Mouse (Mus musculus) Muller cell, postnatal 12 days (primary cell): Measurements from ENCODE around the gene Zmat3.

Source experiments
- DNase-seq: peaks from one replicate; pipeline ENCODE4 v3.0.0-alpha.2; 2015; ENCODE audit errors: inconsistent ontology term

Zmat3 gene

DNA sequence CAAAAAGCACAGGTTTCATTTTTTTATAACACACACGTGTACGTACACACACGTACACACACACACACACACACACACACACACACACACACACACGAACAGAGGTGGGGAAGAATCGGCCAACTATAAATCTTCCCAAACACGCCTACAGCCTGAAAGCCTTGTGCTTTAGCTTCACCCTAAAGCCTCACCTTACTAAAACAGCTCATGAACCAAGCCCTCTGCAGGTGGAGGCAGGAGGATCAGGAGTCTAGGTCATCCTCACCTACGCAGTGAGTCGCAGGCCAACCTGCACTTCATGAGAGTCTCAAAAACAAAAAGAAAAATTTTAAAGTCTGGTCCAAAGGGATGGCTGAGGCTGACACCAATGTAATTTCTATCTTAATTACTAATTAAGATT, 6.7 kb upstream of the Zmat3 start:
- DNase-seq = no peak

DNA sequence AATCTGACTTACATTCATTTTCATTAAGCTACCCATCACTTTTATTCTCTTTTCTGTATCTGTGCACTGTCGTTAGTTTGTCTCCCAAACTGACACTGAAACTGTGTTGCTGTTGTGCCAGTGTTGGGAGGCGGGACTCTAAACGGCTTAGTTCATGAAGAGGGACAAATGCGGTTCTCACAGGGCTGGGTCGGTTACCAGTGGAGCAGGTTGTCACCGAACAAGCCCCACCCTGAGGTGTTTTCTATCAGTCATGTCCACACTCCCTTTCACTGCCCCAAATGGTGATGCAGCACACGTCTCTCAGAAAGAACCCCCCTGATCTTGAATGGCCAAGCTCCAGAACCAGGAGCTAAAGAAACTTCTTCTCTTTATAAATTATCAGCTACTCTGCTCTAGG, 6.1 kb upstream of the Zmat3 start:
- no peak for DNase-seq

DNA sequence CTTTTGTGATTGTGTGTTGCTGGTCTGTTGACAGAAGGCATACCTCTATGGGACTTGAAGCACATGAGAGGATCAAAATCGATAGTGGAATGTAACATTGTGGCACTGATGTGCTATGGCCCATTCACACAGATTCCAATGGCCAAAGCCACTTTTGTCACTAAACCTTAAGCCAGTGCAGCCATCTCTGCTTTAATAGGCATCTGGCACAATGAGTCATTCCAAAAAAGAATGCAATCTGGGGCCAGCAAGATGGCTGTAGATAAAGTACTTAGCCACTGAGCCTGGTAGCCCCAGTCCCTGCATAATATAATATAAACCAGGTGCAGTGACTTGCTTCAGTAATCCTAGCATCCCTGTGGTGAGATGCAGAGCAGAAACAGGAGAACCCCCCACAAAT, 1.7 kb upstream of the Zmat3 start:
- DNase-seq = peak; percentile 71

DNA sequence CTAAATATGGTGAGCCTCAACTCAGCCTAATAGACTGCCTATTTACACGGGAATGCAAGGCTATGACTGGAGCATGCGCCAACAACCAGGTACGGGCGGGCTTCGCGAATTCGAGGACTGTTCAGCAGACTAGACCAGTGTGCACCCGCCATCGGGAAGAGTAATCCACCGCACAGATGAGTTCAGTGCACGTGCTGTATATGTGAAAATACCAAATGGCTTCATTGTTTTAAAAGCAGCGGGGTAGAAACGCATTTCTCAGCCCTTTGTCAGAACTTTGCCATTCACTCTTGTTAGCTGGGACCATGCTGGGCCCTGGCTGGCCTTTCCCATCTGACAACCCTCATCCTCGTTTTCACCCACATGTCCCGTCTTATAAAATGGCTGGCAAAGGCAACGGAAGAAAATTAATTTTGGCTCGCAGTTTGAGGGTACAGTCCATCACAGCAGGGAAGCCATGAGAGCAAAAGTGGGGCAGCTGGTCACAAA, 476 bp upstream of the Zmat3 start:
- peak; percentile 71 for DNase-seq

DNA sequence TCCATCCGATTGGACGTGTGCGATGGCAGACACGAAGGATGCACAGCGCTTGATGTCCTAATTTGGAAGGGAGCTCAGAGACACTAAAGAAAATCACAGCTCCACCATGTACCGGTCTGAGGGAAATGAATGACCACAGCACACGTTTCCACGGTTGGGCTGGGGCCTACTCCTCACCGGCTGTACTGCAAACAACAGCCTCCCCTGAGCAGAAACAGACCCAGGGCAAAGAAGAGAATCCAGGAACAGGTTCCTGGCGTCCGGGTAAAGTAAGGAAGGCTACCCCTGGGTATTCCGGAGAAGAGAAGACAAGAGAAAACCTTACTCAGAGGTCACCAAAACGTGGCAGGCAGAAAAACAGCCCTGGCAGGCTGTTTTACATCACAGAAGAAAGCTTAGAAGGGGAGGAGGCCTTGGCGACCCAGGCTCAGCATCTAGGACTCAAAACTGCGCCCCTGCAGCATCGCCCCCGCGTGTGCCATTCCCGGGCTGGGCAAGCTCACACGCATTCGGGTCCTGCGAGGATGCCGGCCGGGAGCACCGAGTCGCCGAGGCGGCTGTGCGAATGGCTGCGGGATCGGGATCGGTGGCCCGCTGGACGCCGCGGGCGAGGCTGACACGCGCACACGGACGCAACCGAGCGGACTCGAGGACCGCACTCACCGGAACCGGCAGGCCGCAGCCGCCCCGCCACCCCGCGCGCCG, 821 bp downstream of the Zmat3 start:
- DNase-seq = peak; percentile 62

DNA sequence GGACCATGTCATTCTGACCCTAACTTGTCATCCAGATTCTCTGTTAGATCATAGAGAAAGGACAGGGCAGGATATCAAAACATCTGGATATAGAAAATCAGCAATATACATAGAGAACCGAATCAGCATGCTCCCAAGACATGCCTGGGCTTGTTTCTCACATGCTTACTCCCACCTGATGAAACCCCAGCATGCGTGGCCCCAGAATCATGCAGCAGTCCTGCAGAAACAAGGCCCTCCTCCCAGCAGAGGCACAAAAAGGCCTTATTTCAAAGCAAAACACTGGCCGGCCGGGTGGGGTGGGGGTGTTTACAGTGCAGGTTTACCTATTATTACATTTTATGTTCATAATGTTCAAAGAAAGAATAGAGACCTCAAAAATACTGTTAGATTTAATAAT, 1.6 kb downstream of the Zmat3 start:
- DNase-seq = peak; percentile 64

DNA sequence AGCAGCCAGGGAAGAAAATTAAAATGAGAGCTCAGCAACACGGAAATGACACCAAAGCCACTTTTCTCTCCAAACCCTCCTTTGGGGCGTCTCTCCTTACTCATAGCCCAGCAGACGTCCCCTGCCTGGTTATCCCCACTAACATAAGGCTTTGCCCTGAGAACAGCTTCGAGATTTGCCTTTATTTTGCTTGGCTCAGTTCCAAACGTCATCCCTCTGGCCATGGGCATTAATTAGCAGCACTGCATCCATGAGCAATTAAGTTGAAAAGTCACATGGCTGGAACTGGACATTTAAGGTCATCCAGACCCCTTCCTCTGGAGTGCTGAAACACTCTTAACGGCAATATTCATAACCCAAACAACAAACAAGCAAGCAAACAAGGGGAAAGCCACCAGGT, 4.6 kb downstream of the Zmat3 start:
- DNase-seq = peak; percentile 49

DNA sequence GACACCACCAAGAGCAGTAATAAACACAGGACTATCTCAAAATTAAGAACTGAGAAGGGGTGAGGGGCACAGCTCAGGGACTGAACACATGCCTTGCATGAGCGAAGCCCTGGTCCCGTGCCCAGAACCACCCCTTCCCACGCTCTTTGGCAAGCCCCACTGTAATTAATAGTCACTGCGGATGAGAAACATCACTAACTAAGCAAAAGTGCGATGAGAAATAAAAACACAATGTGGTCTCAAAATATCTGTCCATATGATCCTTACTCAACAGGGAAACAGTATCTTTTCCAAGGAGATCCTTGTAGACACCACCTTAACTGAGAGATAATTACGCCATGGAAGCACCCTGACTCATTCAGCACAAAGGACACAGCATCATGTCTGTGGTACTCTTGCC, 17.9 kb downstream of the Zmat3 start:
- DNase-seq = peak; percentile 83

DNA sequence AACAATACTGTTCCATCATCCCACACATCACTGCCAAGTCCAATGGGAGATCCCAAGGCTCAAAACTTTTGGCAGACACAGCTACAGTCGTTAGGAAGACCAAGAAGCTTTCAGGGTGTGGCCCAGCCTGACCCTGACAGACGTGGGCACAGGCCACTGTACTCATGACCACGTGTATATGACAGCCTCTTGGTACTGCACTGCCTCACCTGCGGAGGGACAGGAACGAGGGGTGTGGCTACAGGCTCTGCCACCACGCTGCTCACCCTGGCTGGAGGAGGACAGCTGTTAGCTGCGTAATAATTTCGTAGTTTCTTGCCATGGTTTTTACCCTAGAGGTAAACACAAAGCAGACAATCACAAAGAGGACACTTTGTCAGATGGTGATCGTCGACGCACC, 20.6 kb downstream of the Zmat3 start:
- no peak for DNase-seq

DNA sequence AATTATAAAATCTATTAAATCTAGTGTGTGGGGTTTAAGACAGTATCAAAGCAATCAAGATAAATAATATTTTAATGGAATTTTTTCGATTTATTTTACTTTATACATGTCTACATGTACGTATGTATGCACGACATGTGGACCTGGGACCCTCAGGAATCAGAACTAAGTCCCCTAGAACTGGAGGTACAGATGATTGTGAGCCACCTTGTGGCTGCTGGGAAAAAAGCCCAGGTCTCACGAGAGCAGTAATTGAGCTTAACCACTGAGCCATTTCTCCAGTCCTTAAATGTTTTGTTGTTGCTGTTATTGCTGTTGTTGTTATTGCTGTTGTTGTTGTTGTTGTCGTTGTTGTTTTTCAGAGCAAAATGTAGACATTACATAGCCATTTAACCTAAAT, 21.0 kb downstream of the Zmat3 start:
- DNase-seq = no peak

DNA sequence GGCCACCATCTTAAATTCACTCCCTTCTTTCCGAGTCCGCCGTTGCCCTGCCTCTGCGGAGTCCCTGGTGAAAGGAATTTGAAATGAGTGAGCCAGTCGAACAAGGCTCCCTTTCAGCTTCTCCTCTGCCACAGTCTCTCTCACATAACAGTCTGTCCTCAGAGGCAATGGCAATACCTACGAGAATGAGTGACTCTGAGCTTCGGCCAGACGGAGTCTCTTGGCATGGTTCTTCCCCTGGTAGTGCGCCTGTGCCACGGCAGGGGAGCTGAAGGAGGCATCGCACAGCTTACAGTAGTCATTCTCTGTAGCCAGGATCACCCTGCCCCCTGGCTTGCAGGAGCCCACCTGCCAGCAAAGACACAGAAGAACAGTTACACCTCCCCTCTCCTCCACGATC, 22.4 kb downstream of the Zmat3 start:
- no peak for DNase-seq

DNA sequence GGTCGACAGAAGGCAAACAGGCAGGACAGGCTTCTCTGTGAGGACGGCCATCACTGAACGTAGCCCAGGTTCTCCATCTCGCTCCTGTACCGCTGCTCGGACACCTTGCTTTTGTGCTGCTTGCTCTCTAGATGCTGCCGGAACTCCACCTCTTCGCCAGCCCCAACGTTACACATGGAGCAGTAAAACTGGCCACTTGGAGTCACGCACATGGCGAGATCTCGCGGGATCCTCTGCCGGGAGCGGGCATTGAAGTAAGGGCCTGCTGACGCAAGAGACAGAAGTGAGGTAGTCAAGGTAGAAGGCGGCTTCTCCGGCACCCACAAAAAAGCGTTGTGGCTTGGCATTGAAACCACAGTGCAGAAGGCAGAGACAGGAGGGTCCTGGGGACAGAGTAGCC, 24.4 kb downstream of the Zmat3 start:
- no peak for DNase-seq

DNA sequence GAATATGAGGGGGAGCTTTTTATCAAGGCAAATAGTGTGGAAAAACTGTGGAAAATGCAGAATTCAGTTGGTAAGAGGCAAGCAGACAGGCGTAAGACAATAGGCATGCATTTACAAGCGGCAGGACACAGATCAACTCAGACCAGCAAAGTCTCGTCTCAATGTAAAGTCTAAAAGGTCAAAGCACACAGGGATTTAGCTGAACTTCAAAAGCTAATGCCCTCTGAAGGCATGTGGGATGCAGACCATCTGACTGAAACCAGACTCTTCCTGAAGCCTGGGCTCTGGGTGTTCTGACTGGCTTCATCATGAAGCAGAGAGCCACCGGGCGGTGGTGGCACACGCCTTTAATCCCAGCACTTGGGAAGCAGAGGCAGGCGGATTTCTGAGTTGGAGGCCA, 27.6 kb downstream of the Zmat3 start:
- no peak for DNase-seq

DNA sequence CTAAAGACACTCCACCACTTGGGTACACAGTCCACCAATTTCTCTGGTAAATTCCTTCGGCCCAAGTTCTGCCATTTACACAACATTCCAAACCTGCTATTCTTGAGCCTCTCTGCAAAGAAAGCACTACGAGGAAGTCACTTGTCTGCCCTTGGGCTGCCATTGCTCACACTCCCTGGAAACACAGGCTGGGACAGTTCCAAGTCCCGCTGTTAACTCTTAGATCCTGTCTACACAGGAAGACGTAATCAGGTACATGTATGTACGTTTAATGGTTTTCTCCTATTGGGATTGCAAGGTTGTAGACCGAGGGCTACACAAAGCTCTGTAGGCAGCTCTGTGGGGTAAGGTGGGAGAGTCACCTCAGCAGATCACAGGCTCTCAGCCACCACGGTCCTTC, 28.0 kb downstream of the Zmat3 start:
- no peak for DNase-seq

DNA sequence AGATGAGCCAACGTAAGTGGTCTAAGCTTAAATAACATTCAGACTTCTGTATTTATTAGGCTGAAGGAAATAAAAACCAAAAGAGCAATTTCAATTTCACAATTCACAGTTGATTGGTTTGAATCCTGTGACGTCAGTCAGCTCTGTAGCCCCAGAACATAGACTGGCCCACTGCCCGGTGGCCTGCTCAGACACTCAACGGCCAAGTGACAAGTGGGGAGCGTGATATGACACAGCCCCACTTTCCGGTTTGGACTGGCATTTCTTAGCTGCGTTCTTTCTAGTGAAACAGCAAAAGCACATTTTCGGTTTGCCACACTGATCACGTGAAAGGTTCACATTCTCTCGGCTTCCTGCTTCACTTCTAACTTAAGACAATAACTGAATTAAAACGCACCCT, 30.9 kb downstream of the Zmat3 start:
- DNase-seq = peak; percentile 52

DNA sequence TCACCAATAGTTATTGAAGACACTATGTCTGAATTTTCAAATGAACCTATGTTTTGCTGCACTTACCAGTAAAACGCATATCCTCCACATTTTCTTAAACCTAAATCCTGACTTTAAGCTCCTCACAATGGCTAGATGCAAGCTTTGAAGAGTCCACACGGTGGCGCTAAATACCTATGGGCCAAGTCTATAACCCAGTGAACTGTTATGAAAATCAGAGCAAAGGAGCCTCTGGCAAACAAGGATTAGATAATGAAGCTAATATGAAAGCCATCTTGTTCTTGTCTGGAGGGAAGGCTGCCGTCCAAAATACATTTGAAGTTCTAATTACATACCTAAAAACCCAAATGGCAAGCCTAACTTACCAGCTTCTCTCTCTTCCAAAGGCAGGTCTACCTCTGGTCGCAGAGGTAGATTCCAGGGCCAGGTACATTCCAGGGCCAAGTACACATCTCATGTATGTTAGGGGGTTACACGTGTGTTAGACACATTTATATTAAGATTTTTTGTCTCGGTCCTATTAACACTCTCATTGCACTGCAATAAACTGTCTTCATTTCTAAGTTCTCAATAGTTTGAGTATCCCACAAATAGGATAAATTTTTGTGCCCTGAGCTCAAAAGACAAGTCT, 32.2 kb downstream of the Zmat3 start:
- DNase-seq = peak; percentile 74

DNA sequence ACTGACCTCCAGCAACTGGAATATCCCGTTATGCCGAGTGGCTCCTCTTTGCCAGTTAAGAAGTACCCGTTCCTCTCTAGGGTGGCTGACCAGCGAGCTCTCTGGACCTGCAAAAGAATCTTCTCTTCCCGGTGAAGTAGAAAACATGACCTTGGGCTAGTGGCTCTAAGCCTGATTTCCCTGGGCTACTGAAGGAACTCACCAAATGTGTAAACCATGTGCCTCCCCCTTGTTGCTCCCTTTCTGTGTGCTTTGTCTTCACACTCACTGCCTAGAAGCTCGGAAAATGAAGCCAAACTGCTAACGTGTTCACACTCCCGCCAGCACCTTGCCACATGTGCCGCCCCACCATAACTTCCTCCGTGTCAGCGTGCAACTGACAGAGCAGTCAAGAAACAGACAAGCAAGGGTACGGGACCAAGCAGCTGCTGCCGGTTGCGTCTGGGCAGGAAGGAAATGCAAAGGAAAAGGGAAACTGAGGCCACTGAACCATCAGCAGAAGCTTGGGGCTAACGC, 47.9 kb downstream of the Zmat3 start:
- no peak for DNase-seq

DNA sequence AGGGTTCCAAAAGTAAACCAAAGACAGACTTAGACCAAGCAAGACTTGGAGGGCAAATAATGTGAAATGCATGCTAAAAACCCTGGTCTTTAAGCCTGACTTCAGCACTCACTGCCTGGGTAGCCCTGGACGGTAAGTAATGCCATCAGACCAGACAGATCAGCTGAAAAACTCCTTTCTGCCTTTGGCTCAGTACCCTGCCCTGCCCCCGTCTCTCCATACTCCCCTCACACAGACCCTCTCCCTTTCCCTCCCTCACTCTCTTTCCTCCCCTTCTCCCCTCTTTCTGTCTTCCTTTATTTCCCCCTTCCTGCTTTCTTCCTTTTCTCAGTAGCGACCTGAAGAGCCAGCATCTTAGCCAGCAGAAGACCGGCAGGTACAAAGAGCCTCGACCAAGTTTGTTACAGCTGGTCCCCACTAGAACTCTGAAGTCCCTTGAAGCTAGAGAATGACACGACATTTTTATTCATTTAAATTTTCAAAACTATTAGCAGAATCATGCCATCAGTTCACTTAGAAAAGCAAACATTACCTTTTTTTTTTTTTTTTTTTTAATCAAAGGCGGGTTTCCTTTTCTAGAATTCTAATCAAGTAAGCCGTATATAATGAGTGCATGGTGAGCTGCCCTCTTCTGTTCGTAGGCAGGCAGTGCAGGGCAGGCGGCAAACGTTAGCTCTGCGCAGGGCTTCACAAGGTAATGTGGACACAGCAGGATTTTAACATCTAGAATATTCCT, 48.5 kb downstream of the Zmat3 start:
- peak; percentile 35 for DNase-seq

DNA sequence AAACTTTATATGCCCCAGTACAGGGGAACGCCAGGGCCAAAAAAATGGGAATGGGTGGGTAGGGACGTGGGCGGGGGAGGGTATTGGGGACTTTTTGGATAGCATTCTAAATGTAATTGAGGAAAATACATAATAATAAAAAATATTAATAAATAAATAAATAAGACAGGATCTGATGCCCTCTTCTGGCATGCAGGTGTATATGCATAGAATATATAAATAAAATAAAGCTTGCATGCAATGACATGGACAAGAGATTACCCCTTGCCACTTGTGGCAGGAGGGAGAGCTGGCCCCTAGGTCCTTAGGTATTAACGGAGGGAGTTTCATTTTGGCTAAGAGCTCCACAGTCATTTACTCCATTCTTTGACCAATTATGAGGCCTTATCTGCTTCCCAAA, 51.1 kb downstream of the Zmat3 start:
- DNase-seq = no peak

DNA sequence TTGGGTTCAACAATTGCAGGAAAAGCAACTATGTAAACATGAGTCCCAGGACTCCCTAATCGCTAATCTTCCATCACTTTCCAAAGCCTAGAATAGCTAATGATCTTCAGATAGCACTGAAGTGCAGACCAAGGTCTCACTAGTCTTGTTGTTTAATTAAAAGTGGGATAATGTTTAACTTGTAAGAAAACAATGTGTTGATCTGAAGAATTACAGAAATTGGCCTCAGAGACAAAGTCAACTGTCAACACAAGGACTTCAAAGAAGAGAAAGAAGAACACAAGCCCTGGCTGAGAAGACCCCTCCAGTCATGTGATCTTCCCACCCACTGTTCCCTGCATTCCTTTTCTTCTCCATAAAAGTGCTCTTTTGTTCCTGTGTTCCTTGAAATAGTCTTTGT, 61.6 kb downstream of the Zmat3 start:
- DNase-seq = peak; percentile 37

DNA sequence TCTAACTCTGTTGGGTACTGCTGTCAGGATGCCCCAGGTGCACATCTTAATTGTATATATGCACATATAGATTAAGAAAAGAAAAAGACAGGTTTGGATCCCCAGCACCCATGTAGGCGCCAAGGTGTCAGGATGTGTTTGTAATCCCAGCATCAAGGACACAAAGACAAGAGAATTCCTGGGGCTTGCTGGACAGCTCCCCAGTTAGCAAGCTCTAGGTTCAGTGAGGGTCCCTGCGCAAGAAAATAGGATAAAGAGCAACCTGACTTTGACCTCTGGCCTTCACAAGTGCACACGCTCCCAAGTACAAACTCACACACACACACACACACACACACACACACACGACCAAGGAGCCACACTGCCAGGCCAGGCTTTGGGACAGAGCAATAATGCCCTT, 73.8 kb downstream of the Zmat3 start:
- DNase-seq = no peak
